In the genomic region with DNA sequence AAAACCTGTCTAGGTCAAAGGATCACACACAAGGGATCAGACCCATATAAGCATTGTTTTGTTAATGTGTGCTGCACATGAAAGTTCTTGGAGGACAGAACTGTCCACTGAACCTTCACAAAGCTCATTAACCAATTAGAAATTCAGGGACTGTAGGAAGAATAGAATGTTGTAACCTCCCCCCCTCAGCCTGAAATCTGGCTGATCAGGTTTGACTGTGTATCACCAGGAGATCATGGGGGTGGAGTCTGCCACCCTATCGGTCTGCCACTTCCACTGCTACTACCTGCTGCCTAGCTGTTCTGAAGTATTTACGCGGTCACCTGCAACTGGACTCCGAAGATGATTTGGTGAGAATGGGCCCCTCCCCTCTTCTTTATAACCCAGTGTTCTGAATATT, we compare ENCODE assay signal across 18 mouse cellular contexts. TPM values are rescaled to one million over a fixed set of nuclear protein-coding genes. Genes with fewer than 3 reads are reported as not detected.
DNase-seq lines count a peak whose midpoint lies in the region; ATAC-seq lines count a peak whose summit lies in the region.
"Had no signal": no experiment of that assay in that cellular context is flagged by ENCODE, and none has a peak within 500 bp of the region (broad histone marks: within the 10 kb centered on the region; RNA-seq: fewer than 3 reads in every experiment).

No protein-coding gene starts in this region.

- no peak overlapping the region for H3K27ac ChIP-seq in kidney, embryonic 14.5 days (ENCODE audit: low read depth, low read length)
- H3K27ac ChIP-seq: hindbrain, embryonic 15.5 days; liver, embryonic 14.5 days; neural tube, embryonic 13.5 days had no signal

- DNase-seq in heart, adult 11 months = peak; percentile 75
- DNase-seq in heart, postnatal 4 days = no peak
- peak; percentile 59 for DNase-seq in R1 (ENCODE audit: low read depth, low spot score)
- DNase-seq in retina, embryonic 14.5 days (ENCODE audit: low spot score) = peak; percentile 15
- DNase-seq in cerebellum, postnatal 14 days = no peak
- DNase-seq in left cerebral cortex, postnatal 14 days (ENCODE audit: low spot score in 2 of 2) = no peak
- no peak for DNase-seq in left cerebral cortex, adult 18-20 months (ENCODE audit: low spot score in 2 of 2)
- DNase-seq: adrenal gland, adult 2 months; cerebellum, adult 8-10 months; heart, adult 18-20 months; thymus, adult 18-20 months had no signal

- 67% methylated on average over 4 of the region's 4 CpGs for WGBS in kidney, embryonic 14.5 days

- intact Hi-C loops in left cerebral cortex, postnatal 14 days (cut with DNase I) = no loop called here

- peaks cover 5% of the 10 kb centered on the region for H3K4me1 ChIP-seq in kidney, embryonic 14.5 days (ENCODE audit: control insufficient read depth, insufficient read depth, low read length)
- H3K4me1 ChIP-seq: hindbrain, embryonic 15.5 days; megakaryocyte, embryonic 14.5 days; neural tube, embryonic 13.5 days had no signal

- no peaks in the 10 kb centered on the region for H3K27me3 ChIP-seq in kidney, embryonic 14.5 days (ENCODE audit: control insufficient read depth, insufficient read depth, low read length)
- H3K27me3 ChIP-seq: hindbrain, embryonic 15.5 days; neural tube, embryonic 13.5 days had no signal

- H3K4me2 ChIP-seq in kidney, embryonic 14.5 days (replicated peaks; ENCODE audit: low read depth, low read length) = no peak overlapping the region
- H3K4me2 ChIP-seq: hindbrain, embryonic 15.5 days; neural tube, embryonic 13.5 days had no signal

- no peaks in the 10 kb centered on the region for H3K36me3 ChIP-seq in kidney, embryonic 14.5 days (ENCODE audit: control insufficient read depth, insufficient read depth, low read length)
- H3K36me3 ChIP-seq: hindbrain, embryonic 15.5 days; neural tube, embryonic 13.5 days had no signal

- H3K9me3 ChIP-seq in kidney, embryonic 14.5 days (ENCODE audit: control insufficient read depth, low read length) = no peaks in the 10 kb centered on the region

- H3K4me3 ChIP-seq in kidney, embryonic 14.5 days (ENCODE audit: low read length) = no peak overlapping the region
- H3K4me3 ChIP-seq: hindbrain, embryonic 15.5 days; megakaryocyte, embryonic 14.5 days; neural tube, embryonic 13.5 days had no signal

- no peak overlapping the region for H3K9ac ChIP-seq in kidney, embryonic 14.5 days (ENCODE audit: low read depth, low read length)
- H3K9ac ChIP-seq: hindbrain, embryonic 15.5 days; liver, embryonic 14.5 days; neural tube, embryonic 13.5 days had no signal

- peak; percentile 60; the same call in 1 of the 2 replicates for ATAC-seq in kidney, embryonic 14.5 days (ENCODE audit: low FRiP score, low TSS enrichment)

RNA-seq across cellular contexts. Expression of a gene that starts 18.8 kb away (rescaled TPM):
- total RNA-seq in heart, postnatal 4 days (2021) = 100 to 1,000 TPM; 102 to 115 TPM
- polyA plus RNA-seq in kidney, embryonic 14.5 days (2014; fragmentation: Nextera tagmentation; extraction: Ambion mirVana) = 60.2 and 96.4 TPM in 2 replicates
- total RNA-seq in left cerebral cortex, postnatal 14 days (2021) = 10 to 100 TPM; 11.7 to 16.0 TPM
- 10 to 100 TPM; 19.0 to 19.2 TPM for total RNA-seq in left cerebral cortex, adult 18-20 months (2021)

RNA-seq across cellular contexts. Expression of a gene that starts 30.7 kb away (rescaled TPM):
- total RNA-seq in heart, postnatal 4 days (2021) = 1 to 10 TPM; 2.9 to 5.9 TPM
- polyA plus RNA-seq in kidney, embryonic 14.5 days (2014; fragmentation: Nextera tagmentation; extraction: Ambion mirVana) = 3.0 and 3.8 TPM in 2 replicates
- total RNA-seq in left cerebral cortex, postnatal 14 days (2021) = 10 to 100 TPM; 53.5 to 70.2 TPM
- 10 to 100 TPM; 38.0 to 49.1 TPM for total RNA-seq in left cerebral cortex, adult 18-20 months (2021)

RNA-seq across cellular contexts. Expression of a gene that starts 50.4 kb away (rescaled TPM):
- total RNA-seq in heart, postnatal 4 days (2021) = under 1 TPM in 1 of 2 experiments, not detected in 1; 0.12 TPM
- 0.18 TPM in 1 of 2 replicates, not detected in the other for polyA plus RNA-seq in kidney, embryonic 14.5 days (2014; fragmentation: Nextera tagmentation; extraction: Ambion mirVana)
- total RNA-seq in left cerebral cortex, postnatal 14 days (2021) = 100 to 1,000 TPM; 184 to 205 TPM
- 100 to 1,000 TPM; 218 to 223 TPM for total RNA-seq in left cerebral cortex, adult 18-20 months (2021)
- total RNA-seq: adrenal gland, adult 2 months; gastrocnemius, adult 18-20 months; heart, adult 18-20 months had no signal
- polyA plus RNA-seq: spleen, adult 2 months had no signal

Comparison
In these comparisons a context has a peak if more than half of its experiments do, and no peak if none do; other contexts are left out.
1. DNase-seq: peak in heart, adult 11 months (single experiment), R1 (single experiment) and retina, embryonic 14.5 days (single experiment); none in heart, postnatal 4 days (single experiment), cerebellum, postnatal 14 days (0 of 2), left cerebral cortex, postnatal 14 days (0 of 2) and left cerebral cortex, adult 18-20 months (0 of 2).
2. RNA of a gene that starts 18.8 kb away (total RNA-seq): 102 to 115 TPM in heart, postnatal 4 days; 19.0 to 19.2 TPM in left cerebral cortex, adult 18-20 months and 11.7 to 16.0 TPM in left cerebral cortex, postnatal 14 days; every median in the first group is over 4 times any median in the second.
3. RNA of a gene that starts 30.7 kb away (total RNA-seq): 53.5 to 70.2 TPM in left cerebral cortex, postnatal 14 days and 38.0 to 49.1 TPM in left cerebral cortex, adult 18-20 months; 2.9 to 5.9 TPM in heart, postnatal 4 days; every median in the first group is over 4 times any median in the second.
4. RNA of a gene that starts 50.4 kb away (total RNA-seq): 218 to 223 TPM in left cerebral cortex, adult 18-20 months and 184 to 205 TPM in left cerebral cortex, postnatal 14 days; 0.12 TPM in heart, postnatal 4 days; every median in the first group is over 100 times any median in the second.